Mouse (Mus musculus): ENCODE results near the gene Arrdc5.

DNA sequence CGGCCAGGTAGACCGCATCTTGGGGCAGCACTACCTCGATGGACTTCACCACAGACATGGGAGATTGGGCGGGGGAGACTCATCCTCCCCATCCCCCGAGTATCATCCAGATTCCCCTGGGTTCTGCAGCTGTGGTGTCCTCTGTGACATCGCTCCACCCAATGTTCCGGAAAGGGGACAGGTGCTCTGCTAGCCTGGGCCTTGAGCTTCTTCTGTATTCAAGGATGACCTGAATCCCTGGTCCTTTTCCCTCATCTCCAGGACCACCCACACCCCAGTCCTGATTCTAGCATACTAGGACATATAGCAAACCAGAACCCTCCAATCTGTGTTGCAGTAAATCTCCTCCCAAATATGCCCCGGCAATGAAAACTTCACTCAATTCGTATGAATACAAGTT is at the start of gene Arrdc5:
- TF ChIP-seq POLR2A (IDR thresholded peaks at IDR 0.05; ENCODE audit: low read depth, low read length) (no peak), CTCF (conservative IDR thresholded peaks at IDR 0.05; ENCODE audit: insufficient read depth, insufficient read length, low read depth, low read length) (no peak)
